Mouse (Mus musculus): Measurements from ENCODE around the gene Prkag3. TPM values are rescaled to one million over a fixed set of nuclear protein-coding genes. Genes with fewer than 3 reads are reported as not detected.

The Prkag3 gene
- polyA plus RNA-seq, 1 experiment from 2014 or later: 5.5 TPM

DNA sequence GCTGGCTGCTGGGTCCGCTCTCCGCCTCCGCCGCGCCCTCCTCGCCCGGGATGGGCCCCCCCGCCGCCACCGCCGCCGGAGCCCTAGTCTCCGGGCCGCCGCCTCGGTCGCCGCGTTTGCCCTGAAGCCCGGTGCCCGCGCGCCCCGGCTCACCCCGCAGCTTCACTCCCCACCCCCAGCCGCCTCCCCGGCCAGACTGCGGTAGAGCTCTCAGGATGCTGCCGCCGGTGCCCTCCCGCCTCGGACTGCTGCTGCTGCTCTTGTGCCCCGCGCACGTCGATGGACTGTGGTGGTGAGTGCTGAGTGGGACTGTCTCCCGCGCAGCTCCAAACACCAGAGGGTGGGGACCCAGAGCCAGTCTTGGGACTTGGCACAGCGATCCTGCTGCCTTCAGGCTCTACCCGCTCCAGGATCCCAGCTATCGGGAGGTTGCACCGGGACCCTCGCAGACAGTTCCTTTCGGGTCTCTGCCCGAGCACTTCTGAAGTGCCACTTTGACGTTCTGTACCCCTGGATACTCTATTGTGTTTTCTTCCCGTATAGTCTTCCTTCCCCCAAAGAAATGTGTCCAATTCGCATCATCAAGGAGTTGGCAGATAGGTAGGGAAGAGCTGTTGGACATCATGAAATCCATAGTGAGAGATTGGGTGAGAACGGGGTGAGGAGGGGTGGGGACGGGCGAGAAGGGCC is 23.1 kb upstream of the Prkag3 start:
- Histone ChIP-seq H3K9me3 (replicated peaks; ENCODE audit: control insufficient read depth, low read length) (no peaks in the 10 kb centered on the region), H3K9ac (ENCODE audit: low read depth, low read length) (0 out of 2 replicates have a peak overlapping the region, but pooled peaks have one; percentile 39), H3K36me3 (ENCODE audit: control insufficient read depth, insufficient read depth, low read length) (no peaks in the 10 kb centered on the region), H3K4me1 (ENCODE audit: control insufficient read depth, insufficient read depth, low read length) (peaks cover 20% of the 10 kb centered on the region), H3K4me3 (ENCODE audit: low read depth, low read length) (peak overlapping the region; percentile 55), H3K4me2 (peak overlapping the region; percentile 89), H3K27ac (ENCODE audit: low read depth, low read length) (no peak overlapping the region), H3K27me3 (ENCODE audit: control insufficient read depth, insufficient read depth, low read length) (peaks cover 88% of the 10 kb centered on the region)
- under 1% methylated on average over 44 of the region's 51 CpGs for WGBS (ENCODE audit: insufficient replicate concordance)
- ATAC-seq (replicated peaks; ENCODE audit: insufficient number of reproducible peaks, low FRiP score, low TSS enrichment): no peak

DNA sequence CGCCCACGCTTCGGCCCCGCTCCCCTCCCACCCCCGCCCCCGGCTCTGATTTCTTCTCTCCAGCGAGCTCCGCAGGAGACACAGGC is 22.7 kb upstream of the Prkag3 start, which contains the start of gene Wnt6:
Gene Wnt6, plus strand, starts transcription at position 48 of the 86 bp plus-strand sequence.
- ATAC-seq (replicated peaks; ENCODE audit: insufficient number of reproducible peaks, low FRiP score, low TSS enrichment): no peak
- Histone ChIP-seq H3K9me3 (replicated peaks; ENCODE audit: control insufficient read depth, low read length) (no peaks in the 10 kb centered on the region), H3K27ac (ENCODE audit: low read depth, low read length) (no peak within 1 kb of the TSS), H3K27me3 (ENCODE audit: control insufficient read depth, insufficient read depth, low read length) (peaks cover 90% of the 10 kb centered on the region), H3K36me3 (ENCODE audit: control insufficient read depth, insufficient read depth, low read length) (no peaks in the 10 kb centered on the region), H3K4me2 (peak within 1 kb of the TSS; percentile 89), H3K9ac (ENCODE audit: low read depth, low read length) (peak within 1 kb of the TSS; percentile 39; the same call in 1 of the 2 replicates), H3K4me1 (ENCODE audit: control insufficient read depth, insufficient read depth, low read length) (peaks cover 20% of the 10 kb centered on the region), H3K4me3 (ENCODE audit: low read depth, low read length) (peak within 1 kb of the TSS; percentile 55)
- no CpG with 5 or more reads among the region's 8 CpGs for WGBS (ENCODE audit: insufficient replicate concordance)

DNA sequence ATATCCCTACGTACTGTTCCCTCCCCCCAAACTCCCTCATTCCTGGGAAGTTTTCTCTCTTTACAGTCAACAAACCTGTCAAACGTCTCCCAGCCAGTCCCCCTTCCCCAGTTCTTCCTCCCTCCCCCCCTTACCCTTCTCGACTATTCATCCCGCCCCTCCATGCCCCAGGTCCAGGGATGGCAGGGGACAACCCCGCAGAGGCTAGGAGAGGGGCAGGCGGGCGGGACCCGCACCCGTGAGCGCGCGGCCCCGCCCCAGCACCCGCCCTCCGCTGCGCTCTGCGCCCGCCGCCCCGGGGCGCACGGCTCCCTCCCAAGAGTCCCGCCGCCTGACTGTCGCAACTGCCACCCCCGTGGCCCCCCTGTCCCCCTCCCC is 22.4 kb upstream of the Prkag3 start:
- under 1% methylated on average over 23 of the region's 26 CpGs for WGBS (ENCODE audit: insufficient replicate concordance)
- Histone ChIP-seq H3K4me1 (ENCODE audit: control insufficient read depth, insufficient read depth, low read length) (peaks cover 20% of the 10 kb centered on the region), H3K9ac (ENCODE audit: low read depth, low read length) (peak overlapping the region; percentile 39; the same call in 1 of the 2 replicates), H3K27me3 (ENCODE audit: control insufficient read depth, insufficient read depth, low read length) (peaks cover 88% of the 10 kb centered on the region), H3K4me2 (peak overlapping the region; percentile 89), H3K4me3 (ENCODE audit: low read depth, low read length) (peak overlapping the region; percentile 55), H3K36me3 (ENCODE audit: control insufficient read depth, insufficient read depth, low read length) (no peaks in the 10 kb centered on the region), H3K27ac (ENCODE audit: low read depth, low read length) (no peak overlapping the region), H3K9me3 (replicated peaks; ENCODE audit: control insufficient read depth, low read length) (no peaks in the 10 kb centered on the region)
- no peak for ATAC-seq (replicated peaks; ENCODE audit: insufficient number of reproducible peaks, low FRiP score, low TSS enrichment)

DNA sequence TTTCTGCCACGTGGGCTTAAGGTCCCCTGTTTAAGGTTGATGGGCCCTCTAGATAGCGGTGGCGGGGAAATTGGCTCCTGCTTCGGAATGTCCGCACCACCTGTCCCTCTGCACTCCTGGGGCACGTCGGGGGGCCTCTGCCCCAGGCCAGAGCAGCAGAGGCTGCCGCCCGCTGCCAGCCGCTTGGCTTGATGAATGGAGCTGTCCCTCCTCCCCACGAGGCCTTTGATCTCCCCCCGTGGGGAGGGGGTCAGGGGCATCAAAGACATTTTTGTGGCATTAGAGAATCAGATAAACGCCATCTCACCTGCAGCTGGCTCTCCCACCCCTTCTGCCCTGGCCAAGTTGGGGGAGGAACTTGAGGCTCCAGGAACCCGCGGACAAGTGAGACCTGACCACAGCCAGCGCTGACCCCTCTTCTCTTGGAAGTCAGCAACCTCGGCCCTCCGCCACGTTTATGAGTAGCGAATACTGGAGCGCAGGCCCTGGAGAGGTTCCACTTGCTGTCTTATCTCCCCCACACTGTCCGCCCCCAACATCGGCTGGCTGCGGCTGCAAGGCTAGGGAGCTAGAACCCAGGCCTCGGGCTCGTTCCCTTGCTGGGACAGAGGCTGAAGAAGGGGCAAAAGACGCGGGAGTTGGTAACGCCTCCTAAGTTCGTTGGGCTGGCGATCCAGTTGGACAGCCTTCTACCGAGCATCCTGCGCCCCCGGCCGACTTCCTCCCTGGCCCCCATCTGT is 21.9 kb upstream of the Prkag3 start:
- 1% methylated on average over 35 of the region's 35 CpGs for WGBS (ENCODE audit: insufficient replicate concordance)

DNA sequence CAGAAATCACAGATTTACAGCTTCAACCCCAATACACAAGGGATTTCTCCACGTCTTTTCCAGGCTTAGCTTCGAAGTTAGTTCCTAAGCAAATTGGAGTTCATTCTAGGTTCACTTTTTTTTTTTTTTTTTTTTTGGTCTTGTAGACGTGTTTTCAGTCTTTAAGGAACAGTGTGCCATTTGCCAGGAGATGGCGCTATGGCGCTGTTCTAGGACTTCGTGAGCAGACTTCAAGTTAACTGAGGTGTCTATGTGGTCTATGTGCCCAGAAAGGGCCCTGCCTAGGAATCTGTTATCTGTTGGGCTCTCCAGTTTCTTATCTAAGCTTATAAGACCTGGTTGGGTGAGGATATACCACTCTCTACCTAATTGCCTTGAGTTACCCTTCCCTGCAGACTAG is 14.1 kb upstream of the Prkag3 start:
- Histone ChIP-seq H3K27me3 (ENCODE audit: control insufficient read depth, insufficient read depth, low read length) (peaks cover 36% of the 10 kb centered on the region), H3K4me3 (ENCODE audit: low read depth, low read length) (no peak overlapping the region), H3K27ac (ENCODE audit: low read depth, low read length) (no peak overlapping the region), H3K36me3 (ENCODE audit: control insufficient read depth, insufficient read depth, low read length) (no peaks in the 10 kb centered on the region), H3K4me1 (ENCODE audit: control insufficient read depth, insufficient read depth, low read length) (no peaks in the 10 kb centered on the region), H3K9me3 (replicated peaks; ENCODE audit: control insufficient read depth, low read length) (no peaks in the 10 kb centered on the region), H3K4me2 (no peak overlapping the region), H3K9ac (ENCODE audit: low read depth, low read length) (no peak overlapping the region)
- 4% methylated on average over 6 of the region's 6 CpGs for WGBS (ENCODE audit: insufficient replicate concordance)
- ATAC-seq (replicated peaks; ENCODE audit: insufficient number of reproducible peaks, low FRiP score, low TSS enrichment): no peak

More for the DNA sequence above, 21.9 kb upstream of the Prkag3 start:
- Histone ChIP-seq H3K27me3 (ENCODE audit: control insufficient read depth, insufficient read depth, low read length) (peaks cover 84% of the 10 kb centered on the region), H3K36me3 (ENCODE audit: control insufficient read depth, insufficient read depth, low read length) (no peaks in the 10 kb centered on the region), H3K27ac (ENCODE audit: low read depth, low read length) (no peak overlapping the region), H3K4me3 (ENCODE audit: low read depth, low read length) (peak overlapping the region; percentile 55), H3K9ac (ENCODE audit: low read depth, low read length) (no peak overlapping the region; the same call in 1 of the 2 replicates), H3K4me2 (peak overlapping the region; percentile 89), H3K9me3 (replicated peaks; ENCODE audit: control insufficient read depth, low read length) (no peaks in the 10 kb centered on the region), H3K4me1 (ENCODE audit: control insufficient read depth, insufficient read depth, low read length) (peaks cover 19% of the 10 kb centered on the region)
- ATAC-seq (replicated peaks; ENCODE audit: insufficient number of reproducible peaks, low FRiP score, low TSS enrichment): no peak

DNA sequence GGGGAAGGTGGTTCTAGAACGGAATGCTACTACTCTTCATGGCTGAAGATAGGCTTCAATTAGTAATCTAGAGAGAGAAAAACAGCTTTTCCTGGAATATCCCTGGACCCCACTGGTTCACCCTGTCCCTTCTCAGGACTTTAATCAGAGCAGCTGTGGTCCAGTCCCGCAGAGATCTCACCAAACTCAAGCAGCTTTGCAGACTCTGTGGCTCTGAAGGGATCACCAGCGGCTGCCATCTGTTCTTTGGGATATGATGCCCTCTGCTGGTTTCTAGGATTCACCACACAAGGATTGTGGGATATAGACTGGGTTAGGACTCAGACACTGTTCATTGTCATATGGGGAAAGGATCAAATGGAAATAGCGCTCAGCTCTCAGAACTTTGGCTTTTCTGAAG is 10.8 kb upstream of the Prkag3 start:
- Histone ChIP-seq H3K27me3 (ENCODE audit: control insufficient read depth, insufficient read depth, low read length) (peaks cover 17% of the 10 kb centered on the region), H3K4me2 (no peak overlapping the region), H3K4me3 (ENCODE audit: low read depth, low read length) (no peak overlapping the region), H3K4me1 (ENCODE audit: control insufficient read depth, insufficient read depth, low read length) (no peaks in the 10 kb centered on the region), H3K9me3 (replicated peaks; ENCODE audit: control insufficient read depth, low read length) (no peaks in the 10 kb centered on the region), H3K27ac (ENCODE audit: low read depth, low read length) (no peak overlapping the region), H3K36me3 (ENCODE audit: control insufficient read depth, insufficient read depth, low read length) (no peaks in the 10 kb centered on the region), H3K9ac (ENCODE audit: low read depth, low read length) (no peak overlapping the region)
- WGBS (ENCODE audit: insufficient replicate concordance): 21% methylated on average over 4 of the region's 4 CpGs
- ATAC-seq (replicated peaks; ENCODE audit: insufficient number of reproducible peaks, low FRiP score, low TSS enrichment): no peak

DNA sequence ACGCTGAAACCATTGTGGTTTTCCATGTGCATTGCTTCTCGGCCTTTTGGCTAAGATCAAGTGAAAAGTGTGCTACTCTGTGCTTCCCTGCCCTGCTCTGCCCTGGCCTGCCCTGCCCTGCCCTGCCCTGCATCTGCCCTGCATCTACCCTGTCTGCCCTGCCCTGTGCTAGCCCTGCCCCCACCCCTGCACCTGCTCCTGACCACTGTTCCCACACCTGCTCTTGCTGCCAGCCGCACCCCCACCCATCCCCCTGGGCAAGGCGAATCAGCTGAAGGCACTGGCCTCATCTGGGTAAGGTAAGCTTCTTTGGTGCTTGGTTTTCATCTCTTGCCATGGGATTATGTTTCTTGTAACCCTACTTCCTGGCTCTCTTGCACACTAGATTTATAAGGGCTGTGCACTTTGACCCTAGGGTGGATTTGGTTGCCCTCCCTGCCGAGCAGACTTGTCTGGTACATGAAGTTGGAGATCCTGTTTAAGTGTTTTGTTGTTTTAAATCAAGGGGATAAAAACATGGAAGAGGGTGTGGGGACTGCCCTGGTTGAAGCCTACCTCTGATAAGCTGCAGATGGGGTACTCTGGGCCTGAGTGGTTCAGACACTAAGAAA is 5.3 kb upstream of the Prkag3 start:
- no peak overlapping the region for H3K27ac ChIP-seq (ENCODE audit: low read depth, low read length)
- no peak for ATAC-seq (replicated peaks; ENCODE audit: insufficient number of reproducible peaks, low FRiP score, low TSS enrichment)
- 74% methylated on average over 5 of the region's 5 CpGs for WGBS (ENCODE audit: insufficient replicate concordance)
- no peak overlapping the region for H3K9ac ChIP-seq (ENCODE audit: low read depth, low read length)
- no peak overlapping the region for H3K4me3 ChIP-seq (ENCODE audit: low read depth, low read length)
- H3K27me3 ChIP-seq (ENCODE audit: control insufficient read depth, insufficient read depth, low read length): no peaks in the 10 kb centered on the region
- no peaks in the 10 kb centered on the region for H3K36me3 ChIP-seq (ENCODE audit: control insufficient read depth, insufficient read depth, low read length)
- no peak overlapping the region for H3K4me2 ChIP-seq
- H3K9me3 ChIP-seq (replicated peaks; ENCODE audit: control insufficient read depth, low read length): no peaks in the 10 kb centered on the region
- peaks cover 5% of the 10 kb centered on the region for H3K4me1 ChIP-seq (ENCODE audit: control insufficient read depth, insufficient read depth, low read length)

DNA sequence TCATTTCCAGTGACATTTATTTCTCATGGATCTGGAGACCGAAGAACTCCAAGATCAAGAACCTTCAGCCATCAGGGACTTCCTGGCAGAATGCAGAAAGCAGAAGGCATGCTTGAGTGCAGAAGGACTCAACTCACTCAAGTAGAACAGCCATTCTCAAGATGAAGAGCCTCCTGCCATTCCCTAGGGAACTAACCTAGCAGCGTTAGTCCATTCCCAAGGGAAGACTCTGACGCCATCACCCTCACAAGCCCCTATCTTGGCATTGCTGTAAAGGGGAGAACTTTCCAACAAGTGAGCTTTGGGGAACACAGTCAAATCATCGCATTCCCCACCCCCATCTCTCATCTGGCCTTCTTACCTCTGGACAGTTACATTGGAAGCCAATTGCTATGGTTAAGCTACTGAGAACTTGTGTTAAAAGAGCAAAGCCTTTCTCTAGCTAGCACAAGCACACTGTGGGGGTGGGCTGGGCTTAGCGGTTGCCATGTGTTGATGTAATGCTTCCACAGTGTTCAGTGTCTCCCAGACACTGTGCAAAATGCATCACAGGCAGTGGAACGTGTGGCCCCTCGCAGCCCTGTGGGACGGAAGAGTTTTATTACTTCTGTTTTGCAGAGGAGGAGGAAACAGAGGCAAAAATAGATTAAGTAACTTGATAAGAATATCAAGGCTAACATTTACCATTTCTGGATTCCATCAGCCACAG is 4.4 kb upstream of the Prkag3 start:
- Histone ChIP-seq H3K27me3 (ENCODE audit: control insufficient read depth, insufficient read depth, low read length) (peaks cover 2% of the 10 kb centered on the region; the same call in 1 of the 2 replicates), H3K4me2 (no peak overlapping the region), H3K9me3 (replicated peaks; ENCODE audit: control insufficient read depth, low read length) (no peaks in the 10 kb centered on the region), H3K9ac (ENCODE audit: low read depth, low read length) (no peak overlapping the region), H3K36me3 (ENCODE audit: control insufficient read depth, insufficient read depth, low read length) (no peaks in the 10 kb centered on the region), H3K4me1 (ENCODE audit: control insufficient read depth, insufficient read depth, low read length) (peaks cover 12% of the 10 kb centered on the region), H3K27ac (ENCODE audit: low read depth, low read length) (no peak overlapping the region), H3K4me3 (ENCODE audit: low read depth, low read length) (no peak overlapping the region)
- 77% methylated on average over 8 of the region's 8 CpGs for WGBS (ENCODE audit: insufficient replicate concordance)
- ATAC-seq (replicated peaks; ENCODE audit: insufficient number of reproducible peaks, low FRiP score, low TSS enrichment): no peak
